In genomic region chr9:42097006-42097730, GRCm38 (mm10) we compare ENCODE assay signal across 14 mouse cellular contexts. TPM values are rescaled to one million over a fixed set of nuclear protein-coding genes. Genes with fewer than 3 reads are reported as not detected.
DNase-seq lines count a peak whose midpoint lies in the region; ATAC-seq lines count a peak whose summit lies in the region.
"Had no signal": no experiment of that assay in that cellular context is flagged by ENCODE, and none has a peak within 500 bp of the region (broad histone marks: within the 10 kb centered on the region; RNA-seq: fewer than 3 reads in every experiment).

No protein-coding gene starts in this region.

- WGBS in heart, embryonic 10.5 days, result 81% methylated on average over 7 of the region's 7 CpGs
- 93% methylated on average over 7 of the region's 7 CpGs for WGBS in hindbrain, embryonic 13.5 days

- no peak overlapping the region for H3K4me2 ChIP-seq in hindbrain, embryonic 13.5 days
- H3K4me2 ChIP-seq: heart, embryonic 11.5 days; hindbrain, embryonic 14.5 days; liver, embryonic 15.5 days had no signal

- H3K27ac ChIP-seq in heart, embryonic 10.5 days, result no peak overlapping the region
- H3K27ac ChIP-seq in hindbrain, embryonic 13.5 days, result no peak overlapping the region
- H3K27ac ChIP-seq: hindbrain, embryonic 14.5 days; liver, embryonic 15.5 days had no signal

- H3K9me3 ChIP-seq in heart, embryonic 10.5 days, result no peaks in the 10 kb centered on the region
- no peaks in the 10 kb centered on the region for H3K9me3 ChIP-seq in hindbrain, embryonic 13.5 days
- H3K9me3 ChIP-seq: liver, embryonic 15.5 days had no signal

- no peaks in the 10 kb centered on the region for H3K27me3 ChIP-seq in heart, embryonic 10.5 days (ENCODE audit: insufficient read depth, poor library complexity, severe bottlenecking)
- H3K27me3 ChIP-seq in hindbrain, embryonic 13.5 days, result no peaks in the 10 kb centered on the region
- H3K27me3 ChIP-seq: liver, embryonic 15.5 days had no signal

- peaks cover 4% of the 10 kb centered on the region; the same call in 1 of the 2 replicates for H3K36me3 ChIP-seq in heart, embryonic 10.5 days
- peaks cover 14% of the 10 kb centered on the region; the same call in 1 of the 2 replicates for H3K36me3 ChIP-seq in hindbrain, embryonic 13.5 days
- H3K36me3 ChIP-seq: liver, embryonic 15.5 days had no signal

- ATAC-seq in common myeloid progenitor, adult 5-6 weeks (replicated peaks; ENCODE audit: low read depth, poor library complexity, severe bottlenecking), result peak; percentile 48
- peak; percentile 49 for ATAC-seq in neutrophil, adult 5-6 weeks (ENCODE audit: extremely low read depth, insufficient number of reproducible peaks, low FRiP score, poor library complexity, severe bottlenecking)
- no peak for ATAC-seq in hindbrain, embryonic 13.5 days (ENCODE audit: low FRiP score)

- H3K4me3 ChIP-seq in heart, embryonic 10.5 days, result no peak overlapping the region
- no peak overlapping the region for H3K4me3 ChIP-seq in hindbrain, embryonic 13.5 days
- H3K4me3 ChIP-seq: liver, embryonic 15.5 days had no signal

- no peak overlapping the region for H3K9ac ChIP-seq in hindbrain, embryonic 13.5 days
- H3K9ac ChIP-seq: hindbrain, embryonic 14.5 days; liver, embryonic 15.5 days had no signal

- H3K4me1 ChIP-seq in heart, embryonic 10.5 days, result peaks cover 28% of the 10 kb centered on the region
- peaks cover 26% of the 10 kb centered on the region for H3K4me1 ChIP-seq in hindbrain, embryonic 13.5 days (replicated peaks)
- H3K4me1 ChIP-seq: liver, embryonic 15.5 days had no signal

- peak; percentile 78 to 82 for DNase-seq in spleen, postnatal 36 days (ENCODE audit: low spot score in 2 of 2)
- DNase-seq in spleen, postnatal 4 days (ENCODE audit: low spot score in 2 of 2), result no peak
- no peak for DNase-seq in c-Kit-positive CD71-positive TER-119-positive erythroid progenitor cells, embryonic 14.5 days (ENCODE audit: low spot score)
- DNase-seq in heart, postnatal 4 days, result no peak
- no peak for DNase-seq in heart, embryonic 10.5 days (ENCODE audit: low spot score)
- DNase-seq: adrenal gland, postnatal 14 days; gastrocnemius, postnatal 10 days; kidney, postnatal 4 days had no signal

RNA-seq across cellular contexts. Expression of gene Sorl1, which starts 26.9 kb away (rescaled TPM):
- total RNA-seq in common myeloid progenitor, adult 5-6 weeks (2017), result 10.0 and 13.5 TPM in 2 replicates
- 731 and 761 TPM in 2 replicates for total RNA-seq in neutrophil, adult 5-6 weeks (2017)
- 1 to 10 TPM; 5.1 to 5.3 TPM for total RNA-seq in heart, postnatal 4 days (2021)
- polyA plus RNA-seq in heart, embryonic 10.5 days (2016; fragmentation: Nextera tagmentation; extraction: Ambion mirVana), result 6.8 and 12.6 TPM in 2 replicates
- 12.3 and 12.8 TPM in 2 replicates for polyA plus RNA-seq in hindbrain, embryonic 13.5 days (2015; fragmentation: Nextera tagmentation; extraction: Ambion mirVana)

Comparison
In these comparisons a context has a peak if more than half of its experiments do, and no peak if none do; other contexts are left out.
1. DNase-seq: peak in spleen, postnatal 36 days (2 of 2); none in spleen, postnatal 4 days (0 of 2), c-Kit-positive CD71-positive TER-119-positive erythroid progenitor cells, embryonic 14.5 days (single experiment), heart, postnatal 4 days (single experiment) and heart, embryonic 10.5 days (single experiment).
2. RNA of gene Sorl1, which starts 26.9 kb away (total RNA-seq): 731 to 761 TPM in neutrophil, adult 5-6 weeks; 10.0 to 13.5 TPM in common myeloid progenitor, adult 5-6 weeks and 5.1 to 5.3 TPM in heart, postnatal 4 days; every median in the first group is over 10 times any median in the second.